Mouse (Mus musculus) spleen, postnatal 4 days (tissue): ENCODE measurements around the gene Rimbp2.
"Not testable (repeated sequence)": the region's sequence is repeated elsewhere in the genome, so short reads cannot be mapped to it uniquely, and the experiment has no call there.

ENCODE experiments used
- DNase-seq, 2 experiments: peaks; one replicate each; pipeline ENCODE4 v3.0.0; 2022; ENCODE audit warnings: low spot score in 2 of 2

The Rimbp2 gene

DNA sequence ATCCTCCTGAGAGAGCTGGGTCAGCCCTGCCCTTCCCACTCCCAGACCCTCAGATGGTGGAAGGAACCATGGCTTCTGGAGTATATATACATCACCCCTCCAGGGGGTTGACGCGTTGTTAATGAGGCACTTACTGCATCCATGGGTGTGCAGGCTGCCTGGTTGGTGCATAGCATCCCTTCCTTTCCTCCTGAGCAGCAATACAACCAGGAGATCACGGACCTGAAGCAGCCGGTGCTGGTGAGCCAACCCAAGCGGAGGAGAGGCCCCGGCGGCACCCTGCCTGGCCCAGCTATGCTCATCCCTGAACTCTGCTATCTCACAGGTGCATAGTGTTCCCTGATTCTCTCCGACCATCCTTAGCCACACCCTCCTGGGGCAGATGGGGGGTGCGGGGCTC is 208.1 kb downstream of the Rimbp2 start:
- no peak for DNase-seq

DNA sequence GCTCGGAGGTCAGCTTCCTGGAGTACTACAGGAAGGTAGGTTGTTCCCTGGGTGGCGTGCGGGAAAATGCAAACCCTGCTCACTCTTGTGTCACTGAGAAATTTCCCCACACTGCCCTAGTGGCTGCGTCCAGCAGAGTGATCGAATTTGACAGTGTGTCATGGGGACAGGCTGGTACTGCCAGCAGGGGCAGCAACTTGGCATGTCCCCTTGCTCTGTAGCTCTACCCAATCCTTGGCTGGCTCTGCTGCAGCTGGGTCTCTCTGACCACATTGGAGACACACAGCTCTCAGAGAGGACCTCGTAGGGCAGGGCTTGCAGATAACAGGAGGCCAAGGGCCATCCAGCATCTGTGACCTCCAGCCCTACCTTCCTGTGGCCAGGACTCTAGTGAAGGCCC is 208.9 kb downstream of the Rimbp2 start:
- no peak for DNase-seq

DNA sequence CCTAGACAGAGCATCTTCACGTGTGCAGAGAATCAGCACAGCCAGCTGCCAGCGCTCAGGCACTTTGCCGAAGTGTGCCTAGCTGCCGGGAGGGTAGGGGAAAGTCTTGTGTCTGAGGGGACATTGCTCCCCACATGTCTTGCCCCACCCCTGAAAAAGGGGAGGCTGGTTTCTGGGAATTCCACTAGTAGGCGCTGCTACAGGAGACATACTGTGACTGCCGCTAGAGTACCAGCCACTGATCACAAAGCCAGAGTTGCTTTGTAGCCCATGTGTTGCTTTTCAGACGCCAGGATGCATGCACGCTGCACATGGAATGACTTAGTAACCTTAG is 213.5 kb downstream of the Rimbp2 start:
- no peak for DNase-seq

DNA sequence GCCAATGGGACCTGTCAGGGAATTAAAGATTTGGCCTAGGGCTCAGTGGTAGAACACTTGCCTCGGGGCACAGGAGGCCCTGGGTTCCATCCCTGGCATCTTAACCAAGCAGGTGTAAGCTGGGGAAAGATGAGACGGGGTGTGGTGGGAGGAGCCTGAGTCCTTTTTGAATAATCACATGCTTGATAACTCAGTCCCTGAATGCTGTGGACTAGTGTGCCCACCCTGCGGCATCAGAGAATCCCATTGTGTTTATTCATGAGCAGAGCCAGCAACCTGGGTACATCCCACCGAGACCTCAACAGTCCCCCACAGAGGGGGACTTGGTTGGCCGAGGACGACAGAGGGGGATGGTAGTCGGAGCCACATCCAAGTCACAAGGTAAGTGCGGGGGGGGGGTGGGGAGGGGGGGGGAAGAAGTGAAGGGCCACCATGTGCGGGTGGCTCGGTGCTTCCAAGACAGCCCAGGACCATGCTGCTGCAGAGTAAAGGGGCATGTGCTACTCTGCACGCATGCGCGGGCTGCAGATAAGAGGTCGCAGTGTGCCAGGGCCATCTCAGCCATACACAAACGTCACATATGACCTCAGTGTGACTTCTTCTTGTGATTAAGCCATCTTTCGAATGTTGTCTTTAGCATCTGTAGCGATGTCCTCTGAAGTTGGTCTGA is 214.0 kb downstream of the Rimbp2 start:
- no peak for DNase-seq

DNA sequence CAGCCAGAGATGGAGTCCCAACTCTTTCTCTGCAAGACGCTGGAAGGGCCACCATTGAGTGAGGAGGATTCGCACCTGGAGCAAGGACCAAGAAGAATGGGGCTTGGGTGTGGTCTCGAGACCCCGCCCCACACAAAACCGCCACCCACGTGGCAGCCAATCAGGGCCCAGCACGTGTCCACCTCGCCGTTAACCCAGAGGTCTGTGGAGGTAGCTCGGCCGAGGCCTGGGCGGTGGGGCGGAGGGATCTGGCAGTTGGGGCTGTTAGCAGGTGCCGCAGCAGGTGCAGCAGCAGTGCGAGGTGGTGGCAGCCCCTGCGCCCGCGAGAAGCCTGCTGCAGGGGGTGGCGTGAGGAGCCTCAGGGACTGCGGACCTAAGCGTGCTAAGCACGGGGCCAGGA is 217.4 kb downstream of the Rimbp2 start:
- DNase-seq = no peak

DNA sequence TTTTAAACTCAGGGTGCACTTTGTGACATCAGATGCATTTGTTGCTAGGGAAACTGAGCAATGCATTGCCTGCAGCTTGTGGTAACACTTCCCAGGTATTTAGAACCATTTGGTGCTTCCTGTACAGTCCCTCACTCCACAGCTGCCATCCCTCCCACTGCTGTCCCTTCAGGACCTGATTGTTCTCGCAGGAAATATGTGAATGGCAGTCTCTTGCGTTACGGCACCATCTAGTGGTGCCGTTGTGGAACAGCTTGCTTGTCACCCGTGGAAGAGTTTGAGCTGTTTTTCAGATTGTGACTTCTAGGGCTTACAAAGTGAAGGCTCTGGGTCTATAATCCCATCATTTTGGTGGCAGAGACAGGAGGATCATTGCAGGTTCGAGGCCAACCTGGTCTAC is 219.3 kb downstream of the Rimbp2 start:
- DNase-seq = no peak

DNA sequence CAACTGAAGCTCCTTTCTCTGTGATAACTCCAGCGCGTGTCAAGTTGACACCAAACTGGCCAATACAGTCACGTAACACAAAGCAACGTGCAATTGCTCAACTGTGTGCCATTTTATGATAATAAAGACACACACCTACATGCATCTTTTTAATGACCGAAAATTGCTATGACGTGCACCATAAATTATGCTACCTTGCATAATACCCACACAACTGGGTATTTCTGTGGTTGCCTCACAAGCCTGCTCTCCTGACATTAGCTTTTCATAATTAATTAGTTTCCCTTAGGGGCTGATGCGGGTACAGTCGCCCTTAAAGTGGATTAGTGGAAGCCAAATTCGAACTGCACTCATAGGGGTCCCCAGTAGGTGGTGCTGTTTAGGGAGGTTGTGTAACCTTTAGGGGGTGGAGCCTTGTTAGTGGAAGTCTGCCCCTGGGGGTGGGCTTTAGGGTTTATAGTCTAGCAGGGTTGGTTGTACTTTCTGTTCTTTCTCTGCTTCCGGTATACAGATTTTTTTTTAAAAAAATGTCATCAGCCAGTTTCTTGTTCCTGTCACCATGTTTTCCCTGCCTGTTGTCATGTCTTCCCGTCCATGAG is 220.8 kb downstream of the Rimbp2 start:
- DNase-seq = no peak

DNA sequence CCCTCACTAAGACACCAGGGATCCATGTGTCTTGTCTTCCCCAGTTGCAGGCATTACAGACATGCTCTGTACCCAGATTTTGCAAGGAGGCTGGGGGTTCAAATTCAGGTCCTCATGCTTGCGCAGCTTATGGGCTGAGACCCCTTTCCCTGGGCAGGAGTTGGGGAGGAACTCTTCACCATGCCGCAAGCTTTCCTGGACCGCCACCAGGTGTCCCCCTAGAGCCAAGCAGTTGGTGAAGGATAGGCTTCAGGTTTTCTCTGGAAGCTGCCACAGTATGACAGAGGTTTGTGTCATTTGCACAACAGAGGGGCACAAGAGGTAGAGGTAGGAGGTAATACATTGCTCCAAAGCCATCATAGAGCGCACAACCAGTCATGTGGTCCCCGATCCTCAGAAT is 222.7 kb downstream of the Rimbp2 start:
- DNase-seq = no peak

DNA sequence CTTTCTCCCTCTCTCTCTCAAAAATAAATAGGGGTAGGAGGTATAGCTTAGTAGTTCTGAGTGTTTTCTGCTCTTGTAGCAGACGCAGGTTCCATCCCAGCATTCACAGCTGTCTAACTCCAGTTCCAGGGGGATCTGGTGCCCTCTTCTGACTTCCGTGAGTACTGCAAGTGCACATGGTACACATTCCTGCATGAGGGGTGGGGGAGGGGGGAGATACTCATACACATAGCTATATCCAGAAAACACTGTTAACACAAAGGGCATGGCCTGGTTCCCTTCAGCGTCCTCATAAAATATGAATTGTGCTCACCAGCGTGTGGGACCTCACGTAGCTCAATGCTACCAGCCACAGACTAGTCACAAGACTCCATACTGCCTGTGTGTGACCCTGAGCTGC is 223.9 kb downstream of the Rimbp2 start:
- no peak for DNase-seq

DNA sequence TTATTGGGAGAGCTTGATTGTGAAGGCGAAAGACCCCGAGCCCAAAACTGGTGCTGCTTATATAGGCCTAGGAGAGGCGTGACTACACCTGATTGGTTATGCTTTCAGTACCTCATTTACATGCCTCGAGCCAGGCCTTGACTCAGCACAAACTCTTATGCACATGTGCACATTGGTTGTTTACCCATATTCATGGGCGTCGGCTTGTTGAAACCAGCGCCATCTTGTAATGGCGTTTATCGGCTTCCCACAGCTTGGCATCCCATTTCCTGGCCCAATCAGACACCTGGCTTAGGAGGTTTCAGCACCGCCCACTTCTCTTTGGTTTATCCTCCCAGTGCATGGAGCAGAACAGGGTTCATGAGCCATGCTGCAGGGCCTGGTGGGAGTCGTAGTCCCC is 232.8 kb downstream of the Rimbp2 start:
- not testable (repeated sequence) for DNase-seq

DNA sequence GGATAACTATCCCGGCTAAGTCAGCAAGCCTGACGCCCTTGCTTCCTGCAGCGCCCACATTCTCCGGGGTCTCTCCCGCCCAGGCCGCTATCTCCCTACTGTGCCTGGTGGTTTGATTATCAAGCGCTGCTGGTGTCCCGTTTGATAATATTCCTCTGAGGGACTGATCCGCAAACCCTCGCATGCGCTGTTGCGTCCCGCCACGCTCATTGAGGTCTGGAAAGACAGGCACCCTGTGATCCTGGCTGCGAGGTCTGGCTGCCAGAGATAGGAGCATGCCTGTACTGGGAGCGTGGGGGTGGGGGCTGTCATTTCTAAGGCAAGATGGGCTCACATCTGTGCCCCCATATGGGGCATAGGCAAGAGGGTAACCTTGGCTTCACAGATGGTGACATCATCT is 238.1 kb downstream of the Rimbp2 start:
- DNase-seq = no peak

DNA sequence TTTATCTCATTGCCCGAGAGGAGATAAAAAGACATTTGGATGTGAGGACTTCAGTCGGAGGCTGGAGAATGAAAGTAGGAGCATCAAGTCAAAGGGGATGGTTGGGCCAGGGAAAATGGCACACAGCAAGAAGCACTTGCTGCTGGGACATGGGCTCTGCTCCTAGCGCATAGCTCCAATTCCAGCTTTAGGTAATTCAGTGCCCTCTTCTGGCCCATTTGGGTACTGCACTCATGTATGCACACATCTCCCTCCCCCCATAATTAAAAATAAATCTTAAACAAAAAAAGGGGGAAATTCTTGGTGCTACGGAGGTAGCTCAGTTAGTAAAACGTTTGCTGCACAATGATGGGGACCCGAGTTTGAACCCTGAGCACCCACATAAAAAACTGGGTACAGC is 241.4 kb downstream of the Rimbp2 start:
- no peak for DNase-seq

DNA sequence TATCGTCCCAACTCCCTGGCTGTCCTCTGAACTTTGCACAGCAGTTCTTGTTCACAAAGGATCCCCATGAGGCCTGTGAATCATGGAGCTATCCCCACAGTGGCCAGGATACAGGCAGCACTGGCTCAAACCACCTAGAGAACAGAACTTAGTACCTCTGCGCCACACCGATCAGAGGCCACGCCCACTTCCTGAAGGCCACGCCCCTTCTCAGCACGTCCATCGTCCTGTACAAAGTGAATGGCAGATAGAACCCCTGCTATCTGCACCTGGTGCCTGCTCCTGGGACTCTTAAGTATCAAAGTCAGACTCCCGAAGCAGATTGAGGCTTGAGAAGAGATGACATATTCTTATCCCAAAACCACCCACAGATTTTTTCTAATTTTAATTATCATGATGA is 242.7 kb downstream of the Rimbp2 start:
- no peak for DNase-seq

DNA sequence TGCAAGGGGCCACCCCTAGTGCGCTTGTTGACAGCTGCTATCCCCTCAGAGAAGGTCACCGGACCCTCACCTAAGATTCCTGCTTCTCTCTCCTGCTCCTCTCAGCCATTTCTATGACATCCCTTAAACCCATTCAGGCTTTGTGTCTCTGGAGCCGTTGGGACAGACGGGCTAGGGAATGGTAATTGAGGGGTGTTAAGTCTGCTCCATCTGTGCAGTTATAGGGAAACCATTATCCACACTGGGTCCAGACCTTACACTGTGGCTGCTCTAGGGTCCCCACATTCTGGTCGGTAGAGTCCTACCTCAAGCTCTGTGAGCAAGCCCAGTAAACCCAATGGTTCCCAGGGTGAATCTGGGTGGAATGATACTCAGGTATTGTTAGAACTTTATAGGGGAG is 244.4 kb downstream of the Rimbp2 start:
- no peak for DNase-seq
